Mouse (Mus musculus): ENCODE results near the gene Cdk18.

GRCm38 (mm10) chr1:132109368-132109767 is 30.1 kb downstream of the Cdk18 start:
- TF ChIP-seq POLR2A (IDR thresholded peaks at IDR 0.05; ENCODE audit: low read depth, low read length) (no peak), CTCF (IDR thresholded peaks at IDR 0.05; ENCODE audit: extremely low read depth, insufficient read length, insufficient replicate concordance, low read depth, low read length) (no peak)
